Mouse (Mus musculus) ZHBTc4 (cell line): ENCODE data around the gene Olfr1012.
"Not testable (repeated sequence)": the region's sequence is repeated elsewhere in the genome, so short reads cannot be mapped to it uniquely, and the experiment has no call there.

Source experiments
- DNase-seq: peaks from one replicate; pipeline ENCODE4 v3.0.0-alpha.2; 2011; ENCODE audit warnings: low read depth, low spot score

The Olfr1012 gene

GRCm38 (mm10) chr2:85762666-85763065, at the start of gene Olfr1012:
Gene Olfr1012, minus strand, starts transcription at chr2:85762766.
- no peak for DNase-seq

GRCm38 (mm10) chr2:85804501-85804900, 41.9 kb upstream of the Olfr1012 start:
- no peak for DNase-seq

DNA sequence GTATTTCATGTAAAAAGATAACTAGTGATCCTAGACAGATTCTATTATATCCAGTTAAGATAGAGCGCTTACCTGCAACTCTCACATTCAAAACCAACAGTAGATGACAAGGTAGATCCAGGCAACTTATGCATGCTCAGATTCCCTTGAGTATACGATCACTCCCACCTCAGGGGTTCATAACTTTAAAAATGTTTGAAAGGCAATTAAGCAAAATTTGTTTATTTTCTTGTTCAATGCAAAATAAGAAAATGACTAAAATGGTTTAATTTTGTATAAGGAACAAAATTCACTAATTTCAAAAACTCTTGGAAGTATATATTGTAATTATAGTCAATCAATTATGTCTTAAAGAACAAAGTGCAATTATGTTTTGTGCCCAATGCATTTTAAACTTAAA, 39.9 kb upstream of the Olfr1012 start, which contains the start of gene Olfr1016:
Olfr1016 (minus strand) TSS at position 101 of the 400 bp plus-strand sequence.
- DNase-seq: no peak

- peak; percentile 5 for DNase-seq
These were observed 29.8 kb upstream of the Olfr1012 start for GRCm38 (mm10) chr2:85792331-85792730.

- no peak for DNase-seq
These were observed 19.2 kb upstream of the Olfr1012 start, which contains the start of gene Olfr1015 for GRCm38 (mm10) chr2:85781717-85782116. Gene Olfr1015, plus strand, starts transcription at chr2:85782017.

- DNase-seq: no peak
These were observed 9.8 kb upstream of the Olfr1012 start, which contains the start of gene Olfr1014 for GRCm38 (mm10) chr2:85772413-85772812. Gene Olfr1014, plus strand, starts transcription at chr2:85772713.

DNA sequence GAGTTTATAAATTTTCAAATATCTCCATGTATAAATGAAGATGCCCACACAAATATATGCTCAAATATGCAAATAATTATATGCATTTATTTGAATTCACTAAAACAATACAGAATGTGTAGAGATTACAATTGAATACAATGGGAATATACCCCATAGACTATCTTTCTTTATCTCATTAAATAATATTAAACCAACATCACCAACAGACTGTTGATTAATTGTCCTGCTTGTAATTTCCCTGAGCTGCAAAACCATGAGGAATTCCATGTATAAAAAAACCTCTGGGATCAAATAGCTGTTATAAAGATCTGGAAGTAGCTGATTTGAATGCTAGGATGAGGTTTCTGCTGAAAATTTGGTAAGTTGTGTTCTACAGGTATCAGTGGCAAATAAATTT, 4.2 kb upstream of the Olfr1012 start, which contains the start of gene Olfr1013:
Olfr1013 (plus strand) TSS at position 301 of the 400 bp plus-strand sequence.
- no peak for DNase-seq

- no peak for DNase-seq
These were observed 8.7 kb downstream of the Olfr1012 start for GRCm38 (mm10) chr2:85753822-85754221.

DNA sequence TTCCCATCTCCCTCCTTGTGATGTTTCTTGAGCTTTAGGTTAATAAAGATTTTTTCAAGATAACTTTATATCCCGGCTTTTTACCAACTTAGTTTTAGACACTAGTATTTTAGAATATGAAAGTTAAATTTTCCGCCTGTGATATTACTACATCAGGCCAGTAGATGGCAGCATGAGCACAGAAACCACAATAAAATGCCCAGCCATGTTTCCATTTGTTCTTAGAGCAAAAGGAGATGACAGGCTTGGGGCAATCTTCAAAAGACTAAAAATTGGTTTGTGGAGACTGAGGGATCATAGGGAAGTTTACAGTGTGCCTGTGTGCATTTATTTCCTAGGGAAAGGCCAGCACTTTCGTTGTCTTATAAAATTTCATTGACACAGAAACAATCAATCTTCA, 36.8 kb downstream of the Olfr1012 start:
- DNase-seq: peak; percentile 30

DNA sequence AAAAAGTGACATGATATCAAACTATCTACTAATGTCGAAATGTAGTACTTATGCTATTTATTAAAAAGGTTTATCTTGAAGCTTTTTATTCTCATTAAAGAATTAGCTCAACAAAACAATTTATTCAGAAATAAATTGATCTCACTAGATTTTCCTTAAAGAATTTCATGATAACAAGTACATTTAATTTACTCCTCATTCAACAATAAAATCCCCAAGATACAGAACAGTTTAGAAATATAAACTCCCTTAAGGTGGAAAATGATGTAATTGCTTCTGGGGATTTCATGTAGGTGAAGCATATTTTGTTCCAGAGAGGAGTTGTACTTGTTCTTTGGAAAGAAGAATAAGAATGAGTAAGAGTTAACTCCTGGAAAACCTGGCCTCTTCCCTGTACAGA, 47.4 kb downstream of the Olfr1012 start, which contains the start of gene Olfr1009:
Olfr1009 (plus strand) TSS at position 301 of the 400 bp plus-strand sequence.
- DNase-seq: no peak

DNA sequence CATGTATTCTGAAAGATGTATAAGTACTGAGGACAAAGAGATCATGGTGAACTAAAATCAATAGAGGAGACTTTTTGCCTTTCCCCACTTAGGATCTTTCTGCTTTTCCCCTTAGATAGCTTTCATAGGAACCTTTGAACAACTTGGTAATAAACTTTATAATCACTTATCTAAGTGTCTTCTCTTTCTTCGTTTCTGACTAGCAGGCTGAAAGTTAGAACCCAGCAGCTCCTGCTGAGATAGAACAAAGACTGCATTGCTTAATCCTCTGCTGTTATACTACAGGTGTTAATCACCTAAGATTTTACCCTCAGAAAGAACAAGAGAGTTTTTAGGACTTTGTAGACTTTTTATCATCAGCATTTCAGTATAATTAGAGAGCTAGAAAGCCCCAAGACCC, 51.4 kb downstream of the Olfr1012 start:
- DNase-seq: no peak

DNA sequence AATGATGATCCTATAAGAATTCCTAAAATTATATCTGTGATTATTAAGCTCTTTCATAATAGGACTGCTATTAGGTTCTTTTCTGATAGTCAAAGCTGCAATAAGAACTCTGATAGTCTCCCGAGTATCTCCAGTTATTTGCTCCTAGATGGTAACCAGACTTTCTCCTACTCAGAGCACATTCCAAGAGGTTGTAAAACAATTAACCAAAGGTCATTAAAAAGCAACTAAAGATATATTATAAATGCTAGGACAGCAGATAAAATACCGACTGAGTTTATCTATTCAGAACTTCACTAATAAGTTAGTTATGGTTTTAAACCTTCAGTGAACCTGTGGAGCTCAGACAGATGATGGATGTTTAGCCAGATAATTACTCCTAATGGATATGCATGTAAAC, 51.9 kb downstream of the Olfr1012 start:
- DNase-seq: not testable (repeated sequence)
